Mouse (Mus musculus) heart, embryonic 16.5 days (tissue): ENCODE results near the gene Agpat3. TPM values are rescaled to one million over a fixed set of nuclear protein-coding genes. Genes with fewer than 3 reads are reported as not detected.

Source experiments
- ATAC-seq: fragments of 200-750 bp; cut with Nextera tagmentation; replicated peaks from 2 replicates; pipeline ENCODE4 v1.8.0; 2017; ENCODE audit warnings: moderate number of reproducible peaks; ENCODE audit not compliant: insufficient read depth, low FRiP score; ENCODE audit errors: extremely low read depth
- H3K27ac ChIP-seq: fragments of 300-500 bp; sonication (generic); 2 replicates; pipeline ENCODE4 v1.5.1; 2014; ENCODE audit warnings: mild to moderate bottlenecking, low read length, control low read depth, moderate library complexity
- H3K27me3 ChIP-seq: fragments of 300-500 bp; sonication (generic); 2 replicates; pipeline ENCODE4 v1.6.1; 2014; ENCODE audit warnings: low read length, mixed read lengths; ENCODE audit not compliant: control insufficient read depth, insufficient read depth
- H3K36me3 ChIP-seq: fragments of 300-500 bp; sonication (generic); 2 replicates; pipeline ENCODE4 v1.6.1; 2014; ENCODE audit not compliant: control insufficient read depth, insufficient read depth
- H3K4me1 ChIP-seq: fragments of 300-500 bp; sonication (generic); 2 replicates; pipeline ENCODE4 v1.6.1; 2014; ENCODE audit warnings: low read length, mixed read lengths; ENCODE audit not compliant: control insufficient read depth, insufficient read depth
- H3K4me2 ChIP-seq: fragments of 300-500 bp; sonication (generic); 2 replicates; pipeline ENCODE4 v1.6.1; 2014; ENCODE audit warnings: low read depth, mild to moderate bottlenecking, control low read depth, low read length
- H3K4me3 ChIP-seq: fragments of 300-500 bp; sonication (generic); 2 replicates; pipeline ENCODE4 v1.5.1; 2014; ENCODE audit warnings: mild to moderate bottlenecking, control low read depth, low read length
- H3K9ac ChIP-seq: fragments of 300-500 bp; sonication (generic); 2 replicates; pipeline ENCODE4 v1.6.1; 2014; ENCODE audit warnings: low read length, control low read depth
- H3K9me3 ChIP-seq: fragments of 300-500 bp; sonication (generic); replicated peaks from 2 replicates; pipeline ENCODE4 v1.6.1; 2016; ENCODE audit warnings: low read length; ENCODE audit not compliant: control insufficient read depth
- WGBS: fragments of 180-500 bp; shearing (Covaris S2); extraction: QIAGEN DNeasy Blood & Tissue Kit; methylation state at CpG from one replicate; pipeline ENCODE4 v1.1.7; 2014; 5-methylcytosine and 5-hydroxymethylcytosine counted together
- microRNA-seq: library from miRNA; unstranded; fragments of <30 nt; microRNA quantifications from one replicate; pipeline ENCODE4, GENCODE M21; 2017
- polyA plus RNA-seq: library from polyadenylated mRNA; unstranded; fragments of >200 nt; fragmentation: Nextera tagmentation; extraction: Ambion mirVana; gene quantifications from 2 replicates; pipeline ENCODE4 v1.2.1, GENCODE M21; 2015

Gene Agpat3
- polyA plus RNA-seq, 1 experiment from 2014 or later: 56.6 TPM

DNA sequence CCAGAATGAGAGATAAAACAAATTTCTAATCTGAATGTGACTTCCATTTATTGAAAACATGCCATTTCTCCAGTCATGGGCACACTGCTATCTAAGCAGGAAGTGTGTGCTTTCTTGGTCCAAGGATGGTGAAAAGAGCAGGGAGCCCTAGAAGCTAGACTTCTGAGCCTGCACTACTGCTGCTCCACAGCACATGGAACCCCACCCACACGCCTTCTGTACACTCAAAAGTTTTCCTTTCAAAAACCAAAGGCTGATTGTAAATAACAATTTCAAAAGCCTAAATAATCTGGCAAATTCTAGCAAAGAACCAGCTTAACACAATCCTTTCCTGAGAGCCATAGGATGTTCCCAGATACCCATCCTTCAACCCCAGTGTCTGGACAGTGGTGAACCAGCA, 132.8 kb downstream of the Agpat3 start:
- Histone ChIP-seq H3K36me3 (peaks cover 18% of the 10 kb centered on the region), H3K4me3 (no peak overlapping the region), H3K27ac (no peak overlapping the region), H3K27me3 (no peaks in the 10 kb centered on the region), H3K4me1 (no peaks in the 10 kb centered on the region), H3K9ac (no peak overlapping the region), H3K9me3 (no peaks in the 10 kb centered on the region), H3K4me2 (no peak overlapping the region)
- no peak for ATAC-seq
- 90% methylated on average over 1 of the region's 1 CpGs for WGBS

Small RNA genes lying within 50 kb of the gene (microRNA-seq; reads per million reads assigned to microRNA genes)
- gene Mir7659: not detected

Other genes with a start within 250 kb of the Agpat3 start
- gene D10Jhu81e, start 182.7 kb downstream of the Agpat3 start, polyA plus RNA-seq: 72.8 and 75.3 TPM in 2 replicates
- gene Pwp2, start 167.3 kb downstream of the Agpat3 start, polyA plus RNA-seq: 12.4 and 12.6 TPM in 2 replicates
- 7.0 and 11.9 TPM in 2 replicates for gene Trappc10, start 107.8 kb downstream of the Agpat3 start, polyA plus RNA-seq
- gene Rrp1, start 60.6 kb upstream of the Agpat3 start, polyA plus RNA-seq: 244 and 285 TPM in 2 replicates
- 148 and 222 TPM in 2 replicates for gene Cstb, start 73.2 kb upstream of the Agpat3 start, polyA plus RNA-seq
- gene Pdxk, start 112.5 kb upstream of the Agpat3 start, polyA plus RNA-seq: 7.8 and 8.8 TPM in 2 replicates
- gene Olfr1358, start 164.9 kb upstream of the Agpat3 start, polyA plus RNA-seq: not detected in 2 replicates
- gene Ilvbl, start 221.9 kb upstream of the Agpat3 start, polyA plus RNA-seq: 94.5 and 96.4 TPM in 2 replicates
- gene Syde1, start 239.5 kb upstream of the Agpat3 start, polyA plus RNA-seq: 10.8 and 12.2 TPM in 2 replicates